8 mouse cellular contexts compared by ENCODE assay signal in genomic region chr12:81928382-81928770, GRCm38 (mm10).
"Had no signal": no experiment of that assay in that cellular context is flagged by ENCODE, and none has a peak within 500 bp of the region (broad histone marks: within the 10 kb centered on the region; RNA-seq: fewer than 3 reads in every experiment).

No protein-coding gene starts in this region.

- H3K4me1 ChIP-seq: liver, embryonic 13.5 days had no signal

- H3K27me3 ChIP-seq: limb, embryonic 12.5 days; liver, embryonic 13.5 days; midbrain, embryonic 13.5 days had no signal

- H3K36me3 ChIP-seq: liver, embryonic 13.5 days had no signal

- DNase-seq: liver; liver, embryonic 13.5 days; lung, adult 2 months; right cerebral cortex, postnatal 14 days; thymus, adult 18-20 months; thymus, postnatal 36 days had no signal

- H3K4me2 ChIP-seq: limb, embryonic 12.5 days; liver, embryonic 13.5 days; midbrain, embryonic 13.5 days had no signal

- H3K9ac ChIP-seq: limb, embryonic 12.5 days; liver, embryonic 13.5 days; midbrain, embryonic 13.5 days had no signal

- H3K27ac ChIP-seq: limb, embryonic 12.5 days; liver, embryonic 13.5 days; midbrain, embryonic 13.5 days had no signal

- H3K4me3 ChIP-seq: limb, embryonic 12.5 days; liver, embryonic 13.5 days; midbrain, embryonic 13.5 days had no signal

- H3K9me3 ChIP-seq: limb, embryonic 12.5 days; liver, embryonic 13.5 days; midbrain, embryonic 13.5 days had no signal

- ATAC-seq: midbrain, embryonic 13.5 days had no signal
